Comparison of ENCODE assay signal across 9 mouse cellular contexts in the genomic region with DNA sequence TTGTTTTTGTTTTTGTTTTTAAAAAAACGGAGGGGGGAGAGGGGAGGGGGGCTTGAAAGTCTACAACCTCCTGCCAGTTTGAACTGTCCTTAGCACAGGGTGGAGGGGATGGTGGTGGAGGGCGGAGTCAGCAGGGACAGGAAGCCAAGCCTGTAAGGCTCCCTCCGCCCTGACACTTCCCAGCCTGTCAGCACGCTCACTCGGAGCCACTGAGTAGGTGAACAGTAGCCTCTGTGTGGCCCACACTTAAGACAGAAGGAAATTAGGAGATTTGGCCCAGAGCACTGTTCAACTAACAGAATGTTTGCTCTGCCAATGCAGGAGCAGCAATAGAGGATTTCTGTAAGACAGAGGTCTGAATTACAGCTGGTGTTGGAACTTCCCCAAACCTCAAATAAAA. TPM values are rescaled to one million over a fixed set of nuclear protein-coding genes. Genes with fewer than 3 reads are reported as not detected.
A peak's percentile ranks its signal among the peaks of the same experiment; 100 is the strongest.
DNase-seq lines count a peak whose midpoint lies in the region; ATAC-seq lines count a peak whose summit lies in the region.
"Had no signal": no experiment of that assay in that cellular context is flagged by ENCODE, and none has a peak within 500 bp of the region (broad histone marks: within the 10 kb centered on the region; RNA-seq: fewer than 3 reads in every experiment).

No protein-coding gene starts in this region.

- 0 out of 2 replicates have a peak overlapping the region, but pooled peaks have one; percentile 41 for H3K9ac ChIP-seq in lung, embryonic 16.5 days (ENCODE audit: low read length)
- H3K9ac ChIP-seq in hindbrain, embryonic 11.5 days (ENCODE audit: low read depth, low read length), result no peak overlapping the region
- H3K9ac ChIP-seq: embryonic facial prominence, embryonic 12.5 days had no signal

- peak; percentile 60 to 80 for ATAC-seq in hematopoietic stem cell, adult 5-6 weeks (replicated peaks in 1 of 2; ENCODE audit: insufficient read depth in 1 of 2, low FRiP score in 2 of 2, low TSS enrichment in 1 of 2, low read depth in 1 of 2, poor library complexity in 2 of 2, severe bottlenecking in 2 of 2)
- ATAC-seq in lung, embryonic 16.5 days (ENCODE audit: low read depth), result peak; percentile 83
- no peak for ATAC-seq in hindbrain, embryonic 11.5 days (ENCODE audit: low FRiP score)

- H3K4me1 ChIP-seq in lung, embryonic 16.5 days (replicated peaks; ENCODE audit: control insufficient read depth, insufficient read depth, low read length), result peaks cover 20% of the 10 kb centered on the region
- peaks cover 11% of the 10 kb centered on the region for H3K4me1 ChIP-seq in hindbrain, embryonic 11.5 days (replicated peaks; ENCODE audit: control insufficient read depth, insufficient read depth, low read length)

- peak overlapping the region; percentile 36; the same call in 1 of the 2 replicates for H3K27ac ChIP-seq in lung, embryonic 16.5 days (ENCODE audit: low read length)
- H3K27ac ChIP-seq in hindbrain, embryonic 11.5 days (ENCODE audit: low read depth, low read length), result no peak overlapping the region; the same call in 1 of the 2 replicates
- H3K27ac ChIP-seq: embryonic facial prominence, embryonic 12.5 days had no signal

- no peaks in the 10 kb centered on the region for H3K27me3 ChIP-seq in lung, embryonic 16.5 days (ENCODE audit: control insufficient read depth, insufficient read depth, low read depth, low read length)
- H3K27me3 ChIP-seq in hindbrain, embryonic 11.5 days (ENCODE audit: control insufficient read depth, insufficient read depth, low read length), result no peaks in the 10 kb centered on the region
- H3K27me3 ChIP-seq: embryonic facial prominence, embryonic 12.5 days had no signal

- DNase-seq in adrenal gland, postnatal 10 days, result peak; percentile 41
- DNase-seq in adrenal gland, adult 18-20 months (ENCODE audit: low spot score in 2 of 2), result no peak
- DNase-seq in adrenal gland, postnatal 25 days, result peak; percentile 45
- DNase-seq in retina, embryonic 14.5 days (ENCODE audit: low spot score), result no peak
- no peak for DNase-seq in hindbrain, embryonic 11.5 days (ENCODE audit: low spot score)
- no peak for DNase-seq in frontal cortex, postnatal 36 days (ENCODE audit: low spot score in 2 of 2)

- H3K36me3 ChIP-seq in lung, embryonic 16.5 days (ENCODE audit: control insufficient read depth, insufficient read depth, low read length), result peaks cover 8% of the 10 kb centered on the region
- 0 out of 2 replicates have a peak, but pooled peaks cover under 1% of the 10 kb centered on the region for H3K36me3 ChIP-seq in hindbrain, embryonic 11.5 days (ENCODE audit: control insufficient read depth, insufficient read depth, low read length)

- no peaks in the 10 kb centered on the region for H3K9me3 ChIP-seq in lung, embryonic 16.5 days (ENCODE audit: control insufficient read depth, low read length)
- no peaks in the 10 kb centered on the region for H3K9me3 ChIP-seq in hindbrain, embryonic 11.5 days (ENCODE audit: control insufficient read depth, low read length)
- H3K9me3 ChIP-seq: embryonic facial prominence, embryonic 12.5 days had no signal

- H3K4me3 ChIP-seq in lung, embryonic 16.5 days (ENCODE audit: low read length), result no peak overlapping the region
- H3K4me3 ChIP-seq in hindbrain, embryonic 11.5 days (ENCODE audit: low read depth, low read length), result no peak overlapping the region
- H3K4me3 ChIP-seq: embryonic facial prominence, embryonic 12.5 days had no signal

- WGBS in lung, embryonic 16.5 days, result 22% methylated on average over 5 of the region's 5 CpGs
- WGBS in hindbrain, embryonic 11.5 days, result 61% methylated on average over 5 of the region's 5 CpGs

- H3K4me2 ChIP-seq in lung, embryonic 16.5 days (ENCODE audit: low read depth, low read length), result no peak overlapping the region
- H3K4me2 ChIP-seq in hindbrain, embryonic 11.5 days (replicated peaks; ENCODE audit: low read depth, low read length), result no peak overlapping the region
- H3K4me2 ChIP-seq: embryonic facial prominence, embryonic 12.5 days had no signal

RNA-seq across cellular contexts. Expression of a gene that starts 26.5 kb away (rescaled TPM):
- 1 to 10 TPM; 6.6 to 6.9 TPM for total RNA-seq in adrenal gland, postnatal 10 days (2021)
- total RNA-seq in adrenal gland, adult 18-20 months (2021), result 10 to 100 TPM in 1 of 2 experiments, 1 to 10 TPM in 1; 4.5 to 10.0 TPM
- total RNA-seq in adrenal gland, postnatal 25 days (2021), result 1.5 and 3.3 TPM in 2 replicates
- total RNA-seq in hematopoietic stem cell, adult 5-6 weeks (2017), result 83.9 and 95.7 TPM in 2 replicates
- 7.4 and 9.5 TPM in 2 replicates for polyA plus RNA-seq in lung, embryonic 16.5 days (2015; fragmentation: Nextera tagmentation; extraction: Ambion mirVana)
- 0.96 and 1.0 TPM in 2 replicates for polyA plus RNA-seq in hindbrain, embryonic 11.5 days (2014; fragmentation: Nextera tagmentation; extraction: Ambion mirVana)

RNA-seq across cellular contexts. Expression of a gene that starts 49.6 kb away (rescaled TPM):
- 10 to 100 TPM; 66.4 to 78.9 TPM for total RNA-seq in adrenal gland, postnatal 10 days (2021)
- 10 to 100 TPM; 43.9 to 56.3 TPM for total RNA-seq in adrenal gland, adult 18-20 months (2021)
- total RNA-seq in adrenal gland, postnatal 25 days (2021), result 43.3 and 52.6 TPM in 2 replicates
- total RNA-seq in hematopoietic stem cell, adult 5-6 weeks (2017), result 85.8 and 110 TPM in 2 replicates
- 131 and 138 TPM in 2 replicates for polyA plus RNA-seq in lung, embryonic 16.5 days (2015; fragmentation: Nextera tagmentation; extraction: Ambion mirVana)
- polyA plus RNA-seq in hindbrain, embryonic 11.5 days (2014; fragmentation: Nextera tagmentation; extraction: Ambion mirVana), result 192 and 230 TPM in 2 replicates

RNA-seq across cellular contexts. Expression of a gene that starts 58.7 kb away (rescaled TPM):
- total RNA-seq in adrenal gland, postnatal 10 days (2021), result 10 to 100 TPM; 14.0 to 18.0 TPM
- 10 to 100 TPM in 1 of 2 experiments, 1 to 10 TPM in 1; 6.8 to 12.3 TPM for total RNA-seq in adrenal gland, adult 18-20 months (2021)
- total RNA-seq in adrenal gland, postnatal 25 days (2021), result 5.4 and 7.7 TPM in 2 replicates
- total RNA-seq in hematopoietic stem cell, adult 5-6 weeks (2017), result 1.1 and 1.8 TPM in 2 replicates
- 49.9 and 51.1 TPM in 2 replicates for polyA plus RNA-seq in lung, embryonic 16.5 days (2015; fragmentation: Nextera tagmentation; extraction: Ambion mirVana)
- 18.8 and 21.3 TPM in 2 replicates for polyA plus RNA-seq in hindbrain, embryonic 11.5 days (2014; fragmentation: Nextera tagmentation; extraction: Ambion mirVana)

Comparison
In these comparisons a context has a peak if more than half of its experiments do, and no peak if none do; other contexts are left out.
1. DNase-seq: peak in adrenal gland, postnatal 10 days (single experiment) and adrenal gland, postnatal 25 days (single experiment); none in adrenal gland, adult 18-20 months (0 of 2), retina, embryonic 14.5 days (single experiment), hindbrain, embryonic 11.5 days (single experiment) and frontal cortex, postnatal 36 days (0 of 2).